Mouse (Mus musculus): Measurements from ENCODE around the gene Usp15. TPM values are rescaled to one million over a fixed set of nuclear protein-coding genes. Genes with fewer than 3 reads are reported as not detected.

The Usp15 gene
- polyA plus RNA-seq, 1 experiment from 2014 or later: 101 TPM

- Histone ChIP-seq H3K4me2 (no peak overlapping the region), H3K4me3 (replicated peaks) (no peak overlapping the region), H3K4me1 (replicated peaks) (no peaks in the 10 kb centered on the region), H3K36me3 (peaks cover 67% of the 10 kb centered on the region), H3K9ac (no peak overlapping the region), H3K27ac (no peak overlapping the region), H3K9me3 (replicated peaks) (no peaks in the 10 kb centered on the region), H3K27me3 (no peaks in the 10 kb centered on the region)
- WGBS (ENCODE audit: insufficient replicate concordance): 85% methylated on average over 5 of the region's 5 CpGs
- ATAC-seq (ENCODE audit: low read depth) (no peak), DNase-seq (no peak)
These were observed 54.3 kb downstream of the Usp15 start for GRCm38 (mm10) chr10:123142395-123143050.

- H3K9ac ChIP-seq: no peak overlapping the region
- no peak overlapping the region for H3K4me2 ChIP-seq
- no peak for ATAC-seq (ENCODE audit: low read depth)
- H3K4me3 ChIP-seq (replicated peaks): no peak overlapping the region
- peaks cover 71% of the 10 kb centered on the region for H3K36me3 ChIP-seq
- H3K9me3 ChIP-seq (replicated peaks): no peaks in the 10 kb centered on the region
- no peaks in the 10 kb centered on the region for H3K4me1 ChIP-seq (replicated peaks)
- no peak for DNase-seq
- WGBS (ENCODE audit: insufficient replicate concordance): 74% methylated on average over 10 of the region's 10 CpGs
- no peaks in the 10 kb centered on the region for H3K27me3 ChIP-seq
- no peak overlapping the region for H3K27ac ChIP-seq
These were observed 61.0 kb downstream of the Usp15 start for GRCm38 (mm10) chr10:123135818-123136217.

GRCm38 (mm10) chr10:123131487-123131886, 65.3 kb downstream of the Usp15 start:
- no peak overlapping the region for H3K27ac ChIP-seq
- no peak overlapping the region for H3K4me2 ChIP-seq
- H3K4me3 ChIP-seq (replicated peaks): no peak overlapping the region
- ATAC-seq (ENCODE audit: low read depth) (no peak), DNase-seq (no peak)
- no peaks in the 10 kb centered on the region for H3K27me3 ChIP-seq
- 91% methylated on average over 10 of the region's 10 CpGs for WGBS (ENCODE audit: insufficient replicate concordance)
- H3K9me3 ChIP-seq (replicated peaks): no peaks in the 10 kb centered on the region
- peaks cover 86% of the 10 kb centered on the region for H3K36me3 ChIP-seq
- no peak overlapping the region for H3K9ac ChIP-seq
- H3K4me1 ChIP-seq (replicated peaks): no peaks in the 10 kb centered on the region

DNA sequence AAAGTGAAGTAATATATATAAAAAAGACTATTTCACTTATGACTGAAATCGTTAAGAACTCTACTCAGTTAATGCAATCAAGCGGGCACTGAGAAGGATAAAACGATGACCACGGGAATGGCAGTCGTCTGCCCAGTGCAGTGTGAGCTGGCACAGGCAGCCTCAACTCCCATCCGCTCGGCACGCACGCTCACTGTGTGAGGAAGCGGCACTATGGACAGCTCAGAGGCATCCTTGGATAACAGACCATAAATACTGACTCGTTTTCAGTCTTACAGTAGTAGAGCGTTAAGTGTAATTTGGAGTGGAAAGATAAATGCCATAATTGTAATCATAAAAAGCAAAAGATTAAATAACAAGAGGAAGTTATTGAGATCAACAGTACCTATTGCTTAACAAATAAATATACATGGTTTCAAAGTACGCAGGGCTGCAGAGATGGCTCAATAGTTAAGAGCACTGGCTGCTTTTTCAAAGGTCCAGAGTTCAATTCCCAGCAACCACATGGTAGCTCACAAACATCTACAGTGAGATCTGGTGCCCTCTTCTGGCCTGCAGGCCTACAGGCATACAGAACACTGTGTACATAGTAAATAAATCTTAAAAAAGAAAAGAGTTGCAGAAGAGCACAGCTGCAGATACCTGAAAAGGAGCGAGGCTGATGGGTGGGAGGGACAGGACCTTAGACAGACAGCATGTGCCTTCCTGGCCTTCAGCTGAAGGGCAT, 76.0 kb downstream of the Usp15 start:
- DNase-seq: no peak
- no peaks in the 10 kb centered on the region for H3K4me1 ChIP-seq (replicated peaks)
- H3K9ac ChIP-seq: no peak overlapping the region
- H3K27me3 ChIP-seq: no peaks in the 10 kb centered on the region
- no peak overlapping the region for H3K4me3 ChIP-seq (replicated peaks)
- peak; percentile 66 for ATAC-seq (ENCODE audit: low read depth)
- WGBS (ENCODE audit: insufficient replicate concordance): 90% methylated on average over 14 of the region's 14 CpGs
- H3K27ac ChIP-seq: no peak overlapping the region
- peaks cover 93% of the 10 kb centered on the region for H3K36me3 ChIP-seq
- H3K9me3 ChIP-seq (replicated peaks): no peaks in the 10 kb centered on the region
- H3K4me2 ChIP-seq: no peak overlapping the region

- ATAC-seq (ENCODE audit: low read depth) (no peak), DNase-seq (no peak)
- WGBS (ENCODE audit: insufficient replicate concordance): 89% methylated on average over 14 of the region's 14 CpGs
- Histone ChIP-seq H3K9me3 (replicated peaks) (no peaks in the 10 kb centered on the region), H3K4me1 (replicated peaks) (no peaks in the 10 kb centered on the region), H3K27ac (no peak overlapping the region), H3K9ac (no peak overlapping the region), H3K36me3 (peaks cover 87% of the 10 kb centered on the region), H3K4me2 (no peak overlapping the region), H3K27me3 (no peaks in the 10 kb centered on the region), H3K4me3 (replicated peaks) (no peak overlapping the region)
These were observed 79.9 kb downstream of the Usp15 start for GRCm38 (mm10) chr10:123116861-123117260.

GRCm38 (mm10) chr10:123113466-123113865, 83.3 kb downstream of the Usp15 start:
- Histone ChIP-seq H3K9me3 (replicated peaks) (no peaks in the 10 kb centered on the region), H3K27ac (no peak overlapping the region), H3K4me1 (replicated peaks) (no peaks in the 10 kb centered on the region), H3K9ac (no peak overlapping the region), H3K4me3 (replicated peaks) (no peak overlapping the region), H3K36me3 (peaks cover 75% of the 10 kb centered on the region), H3K27me3 (no peaks in the 10 kb centered on the region), H3K4me2 (no peak overlapping the region)
- DNase-seq (no peak), ATAC-seq (ENCODE audit: low read depth) (no peak)
- 93% methylated on average over 8 of the region's 8 CpGs for WGBS (ENCODE audit: insufficient replicate concordance)

DNA sequence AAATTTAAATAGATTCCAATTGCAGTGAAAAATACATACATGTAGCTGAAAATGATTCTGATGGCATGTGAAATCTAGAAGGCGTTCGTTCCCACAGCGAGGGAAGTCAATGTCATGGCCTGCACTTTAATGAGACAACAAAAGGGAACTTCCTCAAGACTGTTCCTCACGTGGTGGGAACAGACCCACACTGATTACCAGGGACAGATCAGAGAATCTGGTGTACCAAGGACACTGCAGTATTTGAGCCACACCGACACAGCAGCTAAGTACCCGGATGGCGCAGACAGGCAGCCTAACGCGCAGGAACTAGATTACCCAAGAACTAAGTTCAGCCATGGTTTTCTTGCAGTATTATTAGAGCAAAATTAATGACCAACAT, 84.0 kb downstream of the Usp15 start:
- no peaks in the 10 kb centered on the region for H3K27me3 ChIP-seq
- 81% methylated on average over 9 of the region's 9 CpGs for WGBS (ENCODE audit: insufficient replicate concordance)
- no peak overlapping the region for H3K4me3 ChIP-seq (replicated peaks)
- H3K36me3 ChIP-seq: peaks cover 68% of the 10 kb centered on the region
- no peaks in the 10 kb centered on the region for H3K9me3 ChIP-seq (replicated peaks)
- no peak for ATAC-seq (ENCODE audit: low read depth)
- no peaks in the 10 kb centered on the region for H3K4me1 ChIP-seq (replicated peaks)
- no peak overlapping the region for H3K4me2 ChIP-seq
- H3K27ac ChIP-seq: no peak overlapping the region
- no peak for DNase-seq
- H3K9ac ChIP-seq: no peak overlapping the region

DNA sequence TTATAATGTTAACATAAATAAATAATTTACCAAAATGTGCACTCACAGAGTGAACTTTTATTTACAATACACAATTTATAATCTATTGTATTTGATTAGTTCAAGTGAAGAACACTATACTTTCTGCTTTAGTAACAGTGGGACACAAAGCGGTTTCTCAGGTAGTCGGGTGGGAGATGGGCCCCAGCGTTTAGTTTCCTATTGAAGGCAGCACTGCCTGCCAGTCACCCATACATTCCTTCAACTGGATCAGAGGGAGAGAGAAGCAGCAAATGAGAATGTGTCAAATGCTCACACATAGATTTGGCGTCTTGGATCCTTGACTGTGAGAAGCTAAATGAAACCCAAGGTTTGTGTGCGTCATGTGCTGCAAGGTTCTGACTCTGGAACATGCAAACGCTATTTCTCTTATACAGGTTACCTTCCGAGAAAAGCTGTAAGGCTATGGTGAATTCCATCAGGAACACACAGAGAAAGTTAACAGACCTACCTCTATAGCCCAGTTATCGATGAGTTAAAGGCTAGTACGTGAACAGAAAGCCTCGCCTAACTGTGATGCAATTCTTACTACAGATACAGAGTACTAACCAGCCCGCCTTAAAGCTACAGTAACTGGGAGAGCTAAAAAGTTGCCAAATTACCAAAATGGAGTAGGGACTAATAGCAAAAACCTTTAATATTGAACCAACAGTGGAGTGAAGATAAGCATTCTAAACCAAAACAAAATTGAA, 84.6 kb downstream of the Usp15 start:
- Histone ChIP-seq H3K9ac (no peak overlapping the region), H3K4me2 (no peak overlapping the region), H3K9me3 (replicated peaks) (no peaks in the 10 kb centered on the region), H3K36me3 (peaks cover 62% of the 10 kb centered on the region), H3K4me1 (replicated peaks) (no peaks in the 10 kb centered on the region), H3K4me3 (replicated peaks) (no peak overlapping the region), H3K27me3 (no peaks in the 10 kb centered on the region), H3K27ac (no peak overlapping the region)
- ATAC-seq (ENCODE audit: low read depth) (no peak), DNase-seq (no peak)
- WGBS (ENCODE audit: insufficient replicate concordance): 83% methylated on average over 11 of the region's 11 CpGs

GRCm38 (mm10) chr10:123110548-123110947, 86.2 kb downstream of the Usp15 start:
- DNase-seq: no peak
- H3K4me1 ChIP-seq (replicated peaks): no peaks in the 10 kb centered on the region; the same call in 1 of the 2 replicates
- H3K9ac ChIP-seq: no peak overlapping the region
- peaks cover 46% of the 10 kb centered on the region for H3K36me3 ChIP-seq
- no peak overlapping the region for H3K27ac ChIP-seq
- no peak overlapping the region for H3K4me2 ChIP-seq
- peak; percentile 19; the same call in 1 of the 2 replicates for ATAC-seq (ENCODE audit: low read depth)
- WGBS (ENCODE audit: insufficient replicate concordance): 89% methylated on average over 11 of the region's 11 CpGs
- no peaks in the 10 kb centered on the region for H3K9me3 ChIP-seq (replicated peaks)
- H3K27me3 ChIP-seq: no peaks in the 10 kb centered on the region
- H3K4me3 ChIP-seq (replicated peaks): no peak overlapping the region

DNA sequence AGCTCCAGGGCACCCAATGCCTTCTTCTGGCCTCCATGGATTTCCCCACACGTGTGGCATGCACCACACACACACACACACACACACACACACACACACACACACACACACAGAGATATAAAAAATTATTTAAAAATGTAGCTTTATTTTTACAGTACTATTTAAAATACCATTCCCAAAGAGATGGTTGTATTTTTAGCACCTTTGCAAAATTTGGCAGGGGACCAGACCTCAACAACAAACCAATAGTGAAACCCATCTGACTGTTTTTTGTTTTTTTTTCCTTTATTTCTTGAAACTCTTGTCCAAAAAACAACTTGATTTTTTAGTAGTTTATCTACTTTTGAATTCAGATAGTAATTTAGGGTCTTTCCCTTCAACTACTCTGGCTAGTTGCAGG, 88.3 kb downstream of the Usp15 start:
- 81% methylated on average over 1 of the region's 1 CpGs for WGBS (ENCODE audit: insufficient replicate concordance)
- Histone ChIP-seq H3K9ac (no peak overlapping the region), H3K9me3 (replicated peaks) (no peaks in the 10 kb centered on the region), H3K27me3 (no peaks in the 10 kb centered on the region), H3K27ac (no peak overlapping the region), H3K36me3 (peaks cover 29% of the 10 kb centered on the region), H3K4me1 (replicated peaks) (no peaks in the 10 kb centered on the region; the same call in 1 of the 2 replicates), H3K4me3 (replicated peaks) (no peak overlapping the region), H3K4me2 (no peak overlapping the region)
- ATAC-seq (ENCODE audit: low read depth): no peak
- DNase-seq: no peak

- H3K4me1 ChIP-seq (replicated peaks): no peaks in the 10 kb centered on the region; the same call in 1 of the 2 replicates
- no peak for DNase-seq
- no peaks in the 10 kb centered on the region for H3K9me3 ChIP-seq (replicated peaks)
- 93% methylated on average over 5 of the region's 5 CpGs for WGBS (ENCODE audit: insufficient replicate concordance)
- no peak for ATAC-seq (ENCODE audit: low read depth)
- H3K27me3 ChIP-seq: no peaks in the 10 kb centered on the region
- H3K9ac ChIP-seq: no peak overlapping the region
- H3K36me3 ChIP-seq: peaks cover 26% of the 10 kb centered on the region
- no peak overlapping the region for H3K4me3 ChIP-seq (replicated peaks)
- no peak overlapping the region for H3K27ac ChIP-seq
- no peak overlapping the region for H3K4me2 ChIP-seq
These were observed 88.7 kb downstream of the Usp15 start for GRCm38 (mm10) chr10:123108121-123108520.

Measured in liver, embryonic 13.5 days (tissue).